Mouse (Mus musculus): Measurements from ENCODE around the gene Tns3.
"Not testable (repeated sequence)": the region's sequence is repeated elsewhere in the genome, so short reads cannot be mapped to it uniquely, and the experiment has no call there.

Gene Tns3

DNA sequence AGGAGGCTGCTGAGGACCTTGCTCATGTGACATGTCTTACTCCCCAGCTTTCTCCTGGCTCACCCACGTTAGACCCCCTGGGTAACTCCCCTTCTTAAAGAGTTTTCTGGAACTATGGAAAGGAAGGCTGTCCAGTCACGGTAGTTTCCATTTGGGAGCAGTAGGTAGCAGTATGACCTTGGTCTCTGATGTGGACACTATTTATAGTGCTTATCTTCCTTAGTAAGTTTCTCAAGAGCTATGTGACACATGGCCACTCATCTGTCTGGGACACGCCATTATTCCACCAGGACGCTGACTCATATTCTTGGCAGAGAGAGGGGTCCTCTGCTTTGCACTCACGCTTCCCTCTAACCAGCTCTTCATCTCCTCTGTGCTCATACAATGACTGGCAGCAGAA lies 84.5 kb downstream of the Tns3 start:
- peak; percentile 35 for DNase-seq (ENCODE audit: low read depth, low spot score)

GRCm38 (mm10) chr11:8575217-8576180 lies 88.8 kb downstream of the Tns3 start:
- no peak for DNase-seq (ENCODE audit: low read depth, low spot score)

DNA sequence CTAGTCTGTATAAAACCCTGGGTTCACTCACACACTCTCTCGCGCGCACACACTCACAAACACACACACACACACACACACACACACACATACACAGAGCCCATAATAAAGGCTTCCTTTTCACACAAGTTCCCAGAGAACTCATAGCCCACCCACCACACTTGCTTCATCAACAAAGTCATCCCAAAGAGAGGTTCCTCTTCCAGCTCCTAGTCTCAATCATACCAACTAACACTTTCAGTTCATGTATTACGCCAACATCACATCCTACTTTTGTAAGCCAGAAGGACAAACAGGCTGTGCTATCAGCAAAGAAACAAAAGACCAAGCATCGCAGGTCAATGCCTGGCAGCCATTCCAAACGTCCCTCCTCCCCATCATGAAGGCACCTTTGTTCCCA lies 89.8 kb downstream of the Tns3 start:
- no peak for DNase-seq (ENCODE audit: low read depth, low spot score)

- DNase-seq (ENCODE audit: low read depth, low spot score), result no peak
These were observed 91.6 kb downstream of the Tns3 start for GRCm38 (mm10) chr11:8572762-8573161.

- DNase-seq (ENCODE audit: low read depth, low spot score), result no peak
These were observed 94.9 kb downstream of the Tns3 start for GRCm38 (mm10) chr11:8569232-8570028.

DNA sequence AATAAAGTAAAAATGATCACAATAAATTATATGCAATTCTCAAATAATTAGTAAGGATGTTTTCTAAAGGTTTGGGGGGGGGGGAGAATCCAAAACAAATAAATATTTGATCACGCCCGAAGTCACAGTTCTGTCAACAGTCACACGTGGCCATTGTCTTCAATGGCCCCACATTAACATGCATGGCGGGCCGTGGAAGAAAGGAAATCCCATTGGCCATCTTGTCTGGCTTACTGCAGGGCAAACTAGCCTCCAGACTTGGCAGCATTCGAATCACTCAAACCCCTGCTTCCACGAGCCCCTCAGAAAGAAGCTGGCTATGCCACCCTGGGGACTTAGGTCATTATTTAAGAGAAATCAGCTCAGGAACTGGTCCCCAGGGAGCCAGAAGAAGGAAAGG lies 95.5 kb downstream of the Tns3 start:
- no peak for DNase-seq (ENCODE audit: low read depth, low spot score)

- DNase-seq (ENCODE audit: low read depth, low spot score), result peak; percentile 52
These were observed 98.0 kb downstream of the Tns3 start for GRCm38 (mm10) chr11:8566250-8566853.

GRCm38 (mm10) chr11:8558761-8559282 lies 105.5 kb downstream of the Tns3 start:
- DNase-seq (ENCODE audit: low read depth, low spot score), result no peak

GRCm38 (mm10) chr11:8558258-8558657 lies 106.1 kb downstream of the Tns3 start:
- DNase-seq (ENCODE audit: low read depth, low spot score), result no peak

GRCm38 (mm10) chr11:8557006-8557405 lies 107.3 kb downstream of the Tns3 start:
- no peak for DNase-seq (ENCODE audit: low read depth, low spot score)

DNA sequence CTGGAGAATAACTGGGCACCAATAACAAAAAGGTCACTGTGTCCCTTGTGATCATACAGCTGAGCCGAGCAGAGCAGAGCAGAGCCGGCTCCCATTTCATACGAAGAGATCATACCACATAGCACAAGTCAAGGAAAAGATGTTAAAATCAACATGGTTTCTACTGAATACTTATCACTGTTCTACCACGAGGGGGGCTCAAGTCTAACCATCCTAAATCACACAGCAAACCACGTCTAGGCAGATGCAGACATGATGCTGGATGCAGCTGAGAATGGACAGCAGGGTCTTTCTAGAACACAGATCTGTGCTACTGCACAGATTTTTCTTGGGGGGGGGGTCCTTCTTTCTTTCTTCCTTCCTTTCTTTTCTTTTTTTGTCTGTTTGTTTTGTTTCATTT lies 112.6 kb downstream of the Tns3 start:
- no peak for DNase-seq (ENCODE audit: low read depth, low spot score)

- DNase-seq (ENCODE audit: low read depth, low spot score), result no peak
These were observed 116.7 kb downstream of the Tns3 start for GRCm38 (mm10) chr11:8547661-8548060.

DNA sequence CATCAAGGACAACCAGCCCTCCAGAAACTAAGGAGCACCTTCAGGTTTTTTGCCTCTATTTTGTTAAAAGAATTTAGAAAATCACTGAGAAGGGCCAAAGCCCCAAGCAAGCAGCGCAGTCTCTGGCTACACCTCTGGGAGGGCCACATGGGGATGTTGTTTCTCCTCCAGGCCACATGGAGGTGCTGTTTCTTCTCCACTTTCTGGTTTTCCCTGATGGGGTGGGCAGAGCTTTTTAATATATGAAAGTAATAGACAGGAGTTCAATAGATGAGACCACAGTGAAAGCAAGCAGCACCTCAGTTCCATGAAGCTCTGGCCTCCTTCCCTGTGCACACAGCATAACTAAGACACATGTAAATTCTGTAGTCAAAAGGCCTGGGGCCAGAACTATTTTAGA lies 118.5 kb downstream of the Tns3 start:
- no peak for DNase-seq (ENCODE audit: low read depth, low spot score)

- no peak for DNase-seq (ENCODE audit: low read depth, low spot score)
These were observed 120.0 kb downstream of the Tns3 start for GRCm38 (mm10) chr11:8544355-8544754.

DNA sequence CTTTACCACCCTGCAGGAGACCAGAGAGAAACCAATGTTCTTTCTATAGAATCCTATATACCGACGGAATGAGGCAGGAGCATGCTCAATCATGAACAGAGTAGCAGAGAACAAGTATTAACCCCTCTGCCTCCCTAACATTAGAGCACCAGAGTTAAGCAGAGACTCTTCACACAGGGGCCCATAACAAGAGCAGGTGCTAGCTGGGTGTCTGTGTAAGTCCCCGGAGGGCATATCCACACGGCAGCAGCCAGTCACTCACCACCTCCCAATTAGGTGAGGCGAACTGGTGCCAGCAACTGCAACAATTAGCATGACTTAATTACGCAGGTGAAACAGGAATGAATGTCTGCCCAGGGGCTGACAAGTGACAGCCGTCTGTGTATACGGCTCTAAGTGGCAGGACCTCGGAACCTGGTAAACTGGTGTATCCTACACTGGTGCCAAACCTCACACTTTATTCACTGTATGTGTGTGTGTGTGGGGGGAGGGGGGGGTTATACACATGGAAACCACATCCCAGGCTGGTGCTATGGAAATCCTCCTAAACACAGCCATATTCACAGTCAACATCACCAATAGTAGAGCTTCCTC lies 123.0 kb downstream of the Tns3 start:
- DNase-seq (ENCODE audit: low read depth, low spot score), result no peak

DNA sequence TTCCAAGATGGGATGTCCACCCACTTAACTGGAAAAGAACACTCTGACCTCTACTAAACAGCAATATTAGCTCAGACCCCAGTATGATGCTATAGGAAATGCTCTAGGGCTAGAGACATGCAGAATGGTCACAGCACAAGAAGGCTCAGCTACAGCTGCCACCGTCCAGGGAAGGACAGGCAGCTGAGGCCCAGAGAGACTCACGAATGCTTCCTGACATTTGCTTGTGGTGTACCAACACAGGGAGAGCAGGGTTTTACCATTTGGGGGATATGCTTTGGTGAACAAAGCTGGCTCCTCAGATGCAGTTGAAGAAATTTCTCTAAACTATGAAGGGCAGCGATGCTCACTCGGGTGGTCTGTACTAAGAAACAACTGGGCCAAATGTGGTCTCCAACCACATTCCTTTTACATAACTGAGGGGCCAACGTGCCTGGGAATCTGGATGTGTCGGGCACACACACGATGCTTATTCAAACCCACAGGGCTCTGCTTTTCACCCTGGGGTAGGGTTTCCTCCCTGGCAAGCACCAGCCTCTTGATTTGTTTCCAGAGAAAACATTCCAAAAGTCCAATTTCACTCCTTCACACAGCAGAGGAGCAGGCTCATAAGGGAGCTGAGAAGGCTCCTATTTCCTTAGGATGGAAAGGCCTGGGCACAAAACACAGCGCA lies 124.6 kb downstream of the Tns3 start:
- no peak for DNase-seq (ENCODE audit: low read depth, low spot score)

DNA sequence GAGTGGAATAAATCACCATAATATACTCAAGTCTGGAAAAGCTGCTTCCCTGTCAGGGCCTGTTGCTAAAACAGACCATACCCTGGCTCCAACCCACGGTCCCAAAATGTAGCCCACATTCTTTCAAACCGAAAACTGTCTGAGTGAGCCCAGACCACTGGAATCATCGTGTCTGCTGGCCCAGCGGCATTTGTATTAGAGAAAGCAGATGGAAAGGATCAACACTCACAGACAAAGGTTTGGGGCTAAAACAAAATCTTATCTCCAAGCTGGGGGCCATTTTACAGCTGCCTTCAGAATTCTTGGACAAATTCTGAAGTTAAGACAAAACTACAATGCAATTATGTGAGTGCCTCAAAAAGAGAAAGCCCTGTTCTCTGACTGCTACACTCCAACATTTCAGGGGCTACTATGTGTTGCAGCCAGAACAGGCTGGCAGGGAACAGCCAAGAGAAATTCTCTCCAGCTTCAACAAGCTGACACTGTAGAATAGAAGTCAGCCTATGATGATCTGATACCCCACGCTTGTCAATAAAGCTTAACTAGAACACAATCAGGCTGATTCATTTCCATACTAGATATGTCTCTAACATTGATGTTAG lies 127.2 kb downstream of the Tns3 start:
- no peak for DNase-seq (ENCODE audit: low read depth, low spot score)

DNA sequence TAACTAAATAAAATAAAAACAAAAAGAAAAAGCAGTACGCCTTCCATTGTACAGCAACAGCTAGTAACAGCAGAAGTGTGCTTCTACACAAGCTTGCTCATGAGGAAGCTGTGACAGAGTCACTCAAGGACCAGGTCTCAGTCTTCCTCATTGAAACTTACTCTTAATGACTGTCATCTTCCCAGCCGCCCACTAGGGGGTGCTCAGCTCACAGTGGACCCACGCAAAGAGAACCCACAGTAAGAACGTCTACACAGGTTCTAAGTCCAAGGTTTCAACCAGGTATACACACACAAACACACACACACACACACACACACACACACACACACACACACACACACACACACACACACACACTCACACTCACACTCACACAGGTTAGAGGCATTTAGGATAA lies 129.4 kb downstream of the Tns3 start:
- DNase-seq (ENCODE audit: low read depth, low spot score), result peak; percentile 51

- DNase-seq (ENCODE audit: low read depth, low spot score), result not testable (repeated sequence)
These were observed 131.6 kb downstream of the Tns3 start for GRCm38 (mm10) chr11:8532771-8533170.

DNA sequence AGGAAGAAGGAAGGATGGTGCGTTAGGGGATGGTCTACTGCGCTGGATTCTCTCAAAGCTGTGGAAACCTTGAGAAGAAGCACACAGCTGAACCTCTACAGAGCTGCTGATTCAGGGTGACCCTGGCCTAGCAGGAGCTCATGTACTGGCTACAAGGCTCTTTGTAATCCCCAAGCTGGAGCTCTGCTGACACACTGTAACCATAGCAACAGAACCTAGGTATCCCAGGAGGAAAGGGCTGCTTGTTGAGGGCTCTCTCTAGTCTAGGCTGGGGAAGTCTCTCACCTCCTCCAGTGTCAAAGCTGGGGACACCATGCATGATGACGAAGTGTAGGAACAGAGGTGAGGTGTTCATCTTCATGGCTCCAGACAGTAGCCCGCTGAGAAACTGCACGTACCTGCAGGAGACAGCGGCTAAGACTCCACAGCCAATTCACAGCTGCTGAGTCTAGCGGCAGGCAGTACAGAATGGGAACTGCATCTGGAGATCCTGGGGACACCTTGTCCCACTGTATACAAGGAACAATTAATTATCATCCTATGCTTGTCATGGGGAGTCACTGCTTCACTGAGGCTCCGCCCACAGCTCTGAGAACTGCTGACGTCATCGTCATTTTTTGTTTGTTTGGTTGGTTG lies 132.1 kb downstream of the Tns3 start:
- DNase-seq (ENCODE audit: low read depth, low spot score), result no peak
